Mouse (Mus musculus): ENCODE measurements at regions not wholly inside any gene's neighbourhood (a gene's known extent, or its start where the extent isn't known, plus 50 kb on each side); places are given as distances from the start of the nearest gene placed in this dataset.

DNA sequence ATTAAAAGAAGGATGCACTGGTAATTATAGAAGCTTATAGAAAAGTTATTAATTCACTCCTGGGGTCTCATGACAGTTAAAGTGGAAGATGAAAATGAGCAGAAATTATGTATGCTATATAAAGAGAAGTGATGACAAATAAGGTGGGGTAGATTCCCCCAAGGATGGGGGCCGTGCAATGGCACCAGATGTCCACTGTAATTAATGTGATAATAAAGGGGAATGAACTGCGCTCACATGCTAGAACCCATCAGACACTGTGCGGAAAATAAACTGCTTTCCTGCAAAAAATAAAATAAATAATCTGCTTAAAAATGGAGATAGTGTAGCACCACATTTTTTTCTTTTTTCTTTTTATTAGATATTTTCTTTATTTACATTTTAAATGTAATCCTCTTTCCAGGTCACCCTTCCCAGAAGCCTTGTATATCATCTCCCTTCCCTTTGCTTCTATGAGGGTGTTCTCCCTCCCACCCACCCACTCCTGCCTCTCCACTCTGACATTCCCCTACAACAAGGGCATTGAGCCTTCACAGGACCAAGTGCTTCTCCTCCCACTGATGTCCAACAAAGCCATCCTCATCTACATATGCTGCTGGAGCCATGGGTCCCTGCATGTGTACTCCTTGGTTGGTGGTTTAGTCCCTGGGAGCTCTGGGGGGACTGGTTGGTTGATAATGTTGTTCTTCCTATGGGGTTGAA is 934.0 kb upstream of the Pcdh20 start:
- no peak for DNase-seq (ENCODE audit: low read depth)

DNA sequence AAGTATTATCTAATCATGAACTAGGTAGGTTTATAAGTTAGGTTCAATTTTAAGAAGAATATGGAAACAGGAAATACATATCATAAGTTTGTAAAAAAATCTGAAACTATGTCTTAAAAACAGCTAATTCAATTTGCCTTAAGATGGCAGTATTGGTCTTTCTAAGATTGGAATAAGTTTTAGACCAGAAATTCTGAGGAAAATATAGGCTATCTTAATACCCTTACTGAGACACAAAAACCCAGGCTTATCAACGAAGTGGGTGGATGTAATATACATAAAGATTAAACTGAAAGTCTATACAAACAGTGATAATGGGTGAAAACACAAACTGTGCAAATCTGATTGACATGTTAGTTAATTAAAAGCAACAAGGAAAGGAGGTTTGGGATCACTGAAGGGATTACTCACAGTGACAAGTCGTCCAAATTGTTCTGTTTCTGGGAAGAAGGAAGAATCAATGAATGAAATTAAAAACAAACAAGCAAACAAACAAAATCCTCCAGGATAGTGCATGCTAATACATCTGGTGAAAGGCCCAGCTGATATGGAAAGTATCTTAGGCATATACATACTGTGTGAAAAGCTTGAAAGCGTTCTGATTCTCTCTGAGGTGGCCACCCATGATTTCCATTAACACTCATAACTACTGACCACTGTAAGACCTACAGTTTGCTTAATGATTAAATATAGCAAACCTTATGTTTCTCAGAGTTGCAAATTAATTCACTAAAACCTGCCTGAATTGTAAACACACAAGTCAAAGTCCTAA is 931.6 kb upstream of the Pcdh20 start:
- no peak for DNase-seq (ENCODE audit: low read depth)

DNA sequence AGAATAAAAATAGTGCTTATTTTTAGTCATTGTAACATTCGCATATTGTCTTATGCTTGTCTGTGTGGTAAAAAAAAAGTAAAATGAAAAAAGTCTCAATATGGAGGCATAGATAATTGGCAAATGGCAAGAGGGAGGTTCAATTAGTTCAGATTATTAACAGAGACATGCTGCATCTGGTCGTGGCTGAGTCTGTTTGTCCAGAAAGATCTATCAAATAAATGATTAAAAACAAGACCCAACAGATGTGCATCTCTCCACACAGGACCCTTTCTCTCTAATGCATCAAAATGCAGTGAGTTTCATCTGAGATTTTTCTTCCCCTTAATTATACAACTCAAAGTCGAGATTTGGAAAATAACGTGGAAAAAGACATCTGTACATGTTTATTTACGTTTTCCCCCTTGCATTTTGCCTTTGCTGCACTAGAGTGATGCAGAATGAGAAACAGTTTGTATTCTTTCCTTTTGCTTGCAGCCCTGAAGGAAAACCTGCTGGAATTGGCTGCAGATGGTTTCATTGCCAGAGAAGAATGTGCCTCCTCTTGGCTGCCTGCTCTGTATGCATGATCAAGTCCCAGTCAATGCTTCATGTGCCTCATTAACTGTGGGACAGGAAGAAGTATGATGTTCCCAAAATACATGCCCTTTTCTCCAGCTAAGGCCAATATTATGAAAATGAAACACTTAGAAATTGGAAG is 886.0 kb upstream of the Pcdh20 start:
- no peak for DNase-seq (ENCODE audit: low read depth)

DNA sequence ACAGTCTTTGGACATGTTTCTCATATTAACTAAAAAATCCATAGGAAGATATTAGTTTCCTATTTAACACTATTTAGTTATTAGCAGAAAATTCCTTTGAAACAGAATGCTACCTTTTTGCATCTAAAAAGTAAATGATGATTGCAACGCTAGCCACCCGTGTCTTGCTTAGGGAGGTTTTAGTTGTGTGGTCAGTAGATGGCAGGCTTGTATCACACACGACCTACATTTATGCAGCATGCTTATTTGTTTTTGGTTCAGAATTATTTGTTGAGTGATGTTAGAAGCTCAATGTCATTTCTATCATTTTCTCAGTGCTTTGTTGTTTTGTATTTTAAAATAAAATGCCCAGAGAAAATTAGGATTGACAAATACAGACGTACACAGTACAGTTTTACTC is 876.8 kb upstream of the Pcdh20 start:
- DNase-seq (ENCODE audit: low read depth), result peak; percentile 6

DNA sequence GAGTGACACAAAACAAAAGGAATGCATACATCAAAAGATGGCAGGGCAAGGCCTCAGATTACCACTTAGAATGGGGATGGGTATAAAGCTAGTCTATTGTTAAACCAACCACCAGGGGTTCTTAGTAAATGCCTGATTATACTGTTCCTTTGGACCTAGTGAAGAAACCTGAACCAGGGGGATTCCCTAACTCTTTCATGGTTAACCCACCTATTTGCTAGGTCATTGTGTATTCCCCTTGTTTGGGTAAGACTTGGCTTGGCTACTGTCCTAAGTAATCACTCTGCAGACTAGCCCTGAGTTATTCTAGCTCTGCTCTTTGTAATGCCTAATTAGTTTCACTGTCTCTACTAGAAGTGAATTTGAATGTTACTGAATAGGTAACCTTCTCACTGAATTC is 853.9 kb upstream of the Pcdh20 start:
- DNase-seq (ENCODE audit: low read depth), result no peak

DNA sequence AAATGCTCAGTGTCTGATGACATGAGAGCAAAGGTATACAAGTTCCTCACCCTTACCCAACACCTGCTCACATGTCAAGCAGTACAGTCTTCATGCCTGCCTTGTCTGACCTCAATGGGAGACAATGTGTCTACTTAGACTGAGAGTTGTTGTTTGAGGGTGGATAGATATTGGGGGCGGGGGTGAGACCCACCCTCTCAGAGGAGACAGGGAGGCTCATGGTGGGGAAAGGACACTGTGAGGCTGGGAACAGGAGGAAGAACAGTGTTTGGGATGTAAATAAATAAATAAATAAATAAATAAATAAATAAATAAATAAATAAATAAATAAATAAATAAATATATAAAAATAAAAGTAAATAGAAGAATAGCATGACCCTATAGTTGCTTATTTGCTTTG is 837.3 kb upstream of the Pcdh20 start:
- no peak for DNase-seq (ENCODE audit: low read depth)

Data from NIH3T3 (cell line).